Mouse (Mus musculus) intestine, postnatal 0 days (tissue): ENCODE measurements around the gene Vkorc1l1. TPM values are rescaled to one million over a fixed set of nuclear protein-coding genes. Genes with fewer than 3 reads are reported as not detected.

Source experiments
- ATAC-seq: fragments of 200-750 bp; cut with Nextera tagmentation; 2 replicates; pipeline ENCODE4 v1.8.0; 2017; ENCODE audit warnings: mild to moderate bottlenecking, moderate TSS enrichment, moderate library complexity
- H3K27ac ChIP-seq: fragments of 300-500 bp; sonication (generic); 2 replicates; pipeline ENCODE4 v1.5.1; 2014; ENCODE audit warnings: mild to moderate bottlenecking, low read depth, low read length, moderate library complexity
- H3K27me3 ChIP-seq: fragments of 300-500 bp; sonication (generic); replicated peaks from 2 replicates; pipeline ENCODE4 v1.6.1; 2014; ENCODE audit warnings: low read length, mixed read lengths; ENCODE audit not compliant: control insufficient read depth, insufficient read depth
- H3K36me3 ChIP-seq: fragments of 300-500 bp; sonication (generic); 2 replicates; pipeline ENCODE4 v1.6.1; 2014; ENCODE audit warnings: mild to moderate bottlenecking, moderate library complexity; ENCODE audit not compliant: control insufficient read depth, insufficient read depth
- H3K4me1 ChIP-seq: fragments of 300-500 bp; sonication (generic); replicated peaks from 2 replicates; pipeline ENCODE4 v1.6.1; 2014; ENCODE audit warnings: antibody characterized with exemption, low read length, mixed read lengths; ENCODE audit not compliant: control insufficient read depth, insufficient read depth
- H3K4me2 ChIP-seq: fragments of 300-500 bp; sonication (generic); replicated peaks from 2 replicates; pipeline ENCODE4 v1.6.1; 2014; ENCODE audit warnings: low read depth, mild to moderate bottlenecking, moderate library complexity
- H3K4me3 ChIP-seq: fragments of 300-500 bp; sonication (generic); 2 replicates; pipeline ENCODE4 v1.5.1; 2014; ENCODE audit warnings: low read depth, low read length
- H3K9ac ChIP-seq: fragments of 300-500 bp; sonication (generic); 2 replicates; pipeline ENCODE4 v1.6.1; 2014; ENCODE audit warnings: mild to moderate bottlenecking, low read depth, low read length
- H3K9me3 ChIP-seq: fragments of 300-500 bp; sonication (generic); 2 replicates; pipeline ENCODE4 v1.6.1; 2016; ENCODE audit warnings: mixed run types; ENCODE audit not compliant: control insufficient read depth
- CTCF ChIP-seq: sonication (generic); IDR thresholded peaks from 2 replicates; pipeline ENCODE4 v1.5.1; 2016; ENCODE audit warnings: low read depth, mild to moderate bottlenecking, control low read depth, antibody characterized with exemption, moderate library complexity
- WGBS: fragments of 180-500 bp; shearing (Covaris S2); extraction: QIAGEN DNeasy Blood & Tissue Kit; methylation state at CpG from one replicate; pipeline ENCODE4 v1.1.7; 2014; 5-methylcytosine and 5-hydroxymethylcytosine counted together
- polyA plus RNA-seq: library from polyadenylated mRNA; unstranded; fragments of >200 nt; fragmentation: Nextera tagmentation; extraction: Ambion mirVana; gene quantifications from 2 replicates; pipeline ENCODE4 v1.2.1, GENCODE M21; 2015

Gene Vkorc1l1
- polyA plus RNA-seq, 1 experiment from 2014 or later = 92.1 TPM

DNA sequence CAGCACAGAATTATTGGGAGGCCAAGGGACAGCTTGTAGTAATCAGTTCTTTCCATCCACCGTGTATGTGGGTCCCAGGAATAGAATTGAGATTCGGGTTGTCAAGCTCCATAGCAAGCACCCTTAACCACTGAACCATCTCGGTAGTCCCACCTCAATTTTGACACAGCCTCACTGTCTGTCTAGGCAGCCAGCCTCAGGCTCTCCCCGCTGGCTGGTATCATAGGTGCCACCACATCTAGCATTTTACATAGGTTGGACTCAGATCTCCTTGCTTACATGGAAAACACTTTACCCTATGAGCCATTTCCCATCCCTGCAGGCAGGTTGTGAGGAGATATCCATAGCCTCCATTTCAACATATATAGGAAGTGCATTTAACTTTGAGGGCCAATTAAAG, 32.6 kb downstream of the Vkorc1l1 start:
- H3K4me1 ChIP-seq = no peaks in the 10 kb centered on the region
- H3K27me3 ChIP-seq = no peaks in the 10 kb centered on the region
- H3K4me3 ChIP-seq = no peak overlapping the region
- H3K4me2 ChIP-seq = no peak overlapping the region
- 78% methylated on average over 4 of the region's 4 CpGs for WGBS
- ATAC-seq = peak; percentile 4; the same call in 1 of the 2 replicates
- no peak overlapping the region for H3K9ac ChIP-seq
- H3K9me3 ChIP-seq = no peaks in the 10 kb centered on the region
- peaks cover 8% of the 10 kb centered on the region; the same call in 1 of the 2 replicates for H3K36me3 ChIP-seq
- no peak for TF ChIP-seq CTCF
- H3K27ac ChIP-seq = peak overlapping the region; percentile 92

- H3K27me3 ChIP-seq = no peaks in the 10 kb centered on the region
- no peak overlapping the region for H3K9ac ChIP-seq
- TF ChIP-seq CTCF = no peak
- no peaks in the 10 kb centered on the region for H3K4me1 ChIP-seq
- WGBS = 44% methylated on average over 4 of the region's 4 CpGs
- H3K4me3 ChIP-seq = no peak overlapping the region
- H3K4me2 ChIP-seq = no peak overlapping the region
- peak overlapping the region; percentile 92 for H3K27ac ChIP-seq
- no peaks in the 10 kb centered on the region for H3K9me3 ChIP-seq
- ATAC-seq = peak; percentile 90
- H3K36me3 ChIP-seq = peaks cover 8% of the 10 kb centered on the region; the same call in 1 of the 2 replicates
Measured at GRCm38 (mm10) chr5:129974866-129975311, 33.1 kb downstream of the Vkorc1l1 start.

GRCm38 (mm10) chr5:129977768-129978167, 36.0 kb downstream of the Vkorc1l1 start:
- Histone ChIP-seq H3K4me2 (no peak overlapping the region), H3K27me3 (no peaks in the 10 kb centered on the region), H3K4me3 (no peak overlapping the region), H3K9ac (peak overlapping the region; percentile 45; the same call in 1 of the 2 replicates), H3K9me3 (no peaks in the 10 kb centered on the region), H3K27ac (peak overlapping the region; percentile 86), H3K36me3 (peaks cover 8% of the 10 kb centered on the region), H3K4me1 (no peaks in the 10 kb centered on the region)
- no peak for TF ChIP-seq CTCF
- no peak for ATAC-seq
- 63% methylated on average over 4 of the region's 4 CpGs for WGBS

- WGBS = 58% methylated on average over 5 of the region's 5 CpGs
- ATAC-seq = peak; percentile 53
Measured at GRCm38 (mm10) chr5:129978608-129979007, 36.8 kb downstream of the Vkorc1l1 start.

DNA sequence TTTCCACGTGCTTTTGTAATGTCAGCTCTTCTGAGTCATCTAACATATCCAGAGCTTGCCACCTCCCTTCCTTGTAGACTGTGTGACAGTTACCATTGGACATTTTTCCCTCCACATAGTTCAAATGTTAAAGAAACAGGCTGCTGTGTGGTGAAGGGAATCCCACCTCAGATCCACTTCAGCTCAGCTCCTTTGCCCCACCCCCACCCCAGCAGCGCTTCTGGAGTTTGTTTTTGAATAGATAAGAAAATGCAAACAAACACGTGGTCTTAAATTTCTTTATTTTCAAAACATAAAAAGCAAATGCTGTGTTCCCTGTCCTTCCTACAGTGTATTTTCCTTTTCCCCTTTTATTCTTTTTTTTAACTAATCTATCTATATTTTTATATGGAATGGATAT, 38.4 kb downstream of the Vkorc1l1 start:
- no peak overlapping the region for H3K9ac ChIP-seq
- peaks cover 20% of the 10 kb centered on the region for H3K36me3 ChIP-seq
- H3K27ac ChIP-seq = peak overlapping the region; percentile 74; the same call in 1 of the 2 replicates
- H3K9me3 ChIP-seq = no peaks in the 10 kb centered on the region
- H3K4me3 ChIP-seq = no peak overlapping the region
- no peak overlapping the region for H3K4me2 ChIP-seq
- 50% methylated on average over 3 of the region's 3 CpGs for WGBS
- peak; percentile 18; the same call in 1 of the 2 replicates for ATAC-seq
- no peak for TF ChIP-seq CTCF
- H3K27me3 ChIP-seq = no peaks in the 10 kb centered on the region
- no peaks in the 10 kb centered on the region for H3K4me1 ChIP-seq

More at GRCm38 (mm10) chr5:129978608-129979007, 36.8 kb downstream of the Vkorc1l1 start:
- Histone ChIP-seq H3K4me2 (no peak overlapping the region), H3K9ac (no peak overlapping the region), H3K27me3 (no peaks in the 10 kb centered on the region), H3K36me3 (peaks cover 17% of the 10 kb centered on the region), H3K4me1 (no peaks in the 10 kb centered on the region), H3K4me3 (no peak overlapping the region), H3K9me3 (no peaks in the 10 kb centered on the region), H3K27ac (peak overlapping the region; percentile 74)
- no peak for TF ChIP-seq CTCF

GRCm38 (mm10) chr5:129989376-129989775, 47.6 kb downstream of the Vkorc1l1 start:
- no peak for TF ChIP-seq CTCF
- no peak overlapping the region for H3K27ac ChIP-seq
- WGBS = 83% methylated on average over 13 of the region's 13 CpGs
- no peak overlapping the region for H3K4me3 ChIP-seq
- H3K9me3 ChIP-seq = no peaks in the 10 kb centered on the region
- H3K9ac ChIP-seq = no peak overlapping the region
- peaks cover 46% of the 10 kb centered on the region for H3K36me3 ChIP-seq
- ATAC-seq = no peak
- no peaks in the 10 kb centered on the region for H3K4me1 ChIP-seq
- no peaks in the 10 kb centered on the region for H3K27me3 ChIP-seq
- H3K4me2 ChIP-seq = no peak overlapping the region
